Mouse (Mus musculus) lung, postnatal 36 days (tissue): ENCODE measurements around the gene Mapkapk5.

Source experiments
- DNase-seq: peaks from one replicate; pipeline ENCODE4 v3.0.0; 2022; ENCODE audit warnings: mixed read lengths

Mapkapk5 gene

DNA sequence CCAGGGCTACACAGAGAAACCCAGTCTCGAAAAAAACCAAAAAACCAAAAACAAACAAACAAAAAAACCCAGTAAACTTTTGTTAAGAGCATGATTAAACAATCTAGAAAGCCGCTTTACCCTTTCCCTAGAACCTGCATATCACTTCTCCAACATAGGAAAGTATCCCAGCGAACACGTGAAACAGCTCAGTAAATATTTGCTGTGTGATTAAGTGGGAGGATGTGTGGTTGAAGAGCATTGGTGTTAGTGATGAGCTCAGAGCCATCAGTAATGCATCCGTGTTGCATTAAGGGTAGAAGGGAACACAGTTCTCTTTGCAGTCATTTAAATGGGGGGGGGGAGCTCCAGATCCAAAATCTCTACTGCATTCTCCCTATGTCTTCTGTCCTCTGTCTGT is 60.9 kb downstream of the Mapkapk5 start:
- no peak for DNase-seq

DNA sequence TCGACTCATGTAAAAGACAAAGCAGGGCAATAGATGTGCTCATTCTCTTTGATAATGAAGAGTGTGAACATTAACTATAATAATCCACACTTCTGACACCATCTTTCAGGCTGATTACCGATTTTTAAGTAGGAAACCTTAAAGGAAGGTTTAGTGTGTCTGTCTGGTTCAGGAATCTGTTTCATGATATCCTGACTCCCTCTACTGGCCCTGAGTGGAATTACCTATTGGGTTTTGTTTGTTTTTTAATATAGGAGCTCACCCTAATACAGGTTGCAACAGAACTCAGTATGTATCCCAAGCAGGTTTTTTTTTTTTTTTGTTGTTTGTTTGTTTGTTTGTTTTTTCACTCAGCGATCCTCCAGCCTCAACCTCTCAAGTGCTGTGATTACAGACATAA is 68.0 kb downstream of the Mapkapk5 start:
- peak; percentile 90 for DNase-seq

DNA sequence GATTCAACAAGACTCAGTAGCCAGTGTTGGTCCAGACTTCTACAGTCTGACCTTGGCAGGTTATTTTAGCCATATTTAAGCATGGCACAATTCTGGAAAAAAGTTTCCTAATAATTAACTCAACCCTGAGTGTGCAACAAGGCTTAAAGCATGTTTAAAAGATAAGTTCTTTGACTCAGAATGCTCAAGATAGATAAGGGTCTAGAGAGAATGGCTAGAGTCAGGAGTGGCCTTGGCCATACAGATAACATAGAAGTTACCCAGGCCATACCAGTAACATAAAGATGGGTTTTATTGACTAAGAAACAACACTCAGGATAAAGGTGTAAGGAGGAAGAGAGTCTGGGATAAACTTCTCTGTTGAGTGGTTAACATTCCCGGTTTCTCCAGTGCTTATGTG is 69.7 kb downstream of the Mapkapk5 start:
- DNase-seq: no peak
